Mouse (Mus musculus) liver, adult 2 months (tissue): Measurements from ENCODE around the gene Plekhg5. TPM values are rescaled to one million over a fixed set of nuclear protein-coding genes. Genes with fewer than 3 reads are reported as not detected.

Experiments used
- DNase-seq: peaks from one replicate; pipeline ENCODE4 v3.0.0-alpha.2; 2011; ENCODE audit warnings: low read depth, low spot score; ENCODE audit errors: extremely low read depth
- H3K27ac ChIP-seq: fragments of 200-500 bp; replicated peaks from 2 replicates; pipeline ENCODE4 v1.5.1; 2012; ENCODE audit warnings: low read depth, mild to moderate bottlenecking, control low read depth, inconsistent platforms, low read length; ENCODE audit not compliant: insufficient read depth
- H3K27me3 ChIP-seq: fragments of 200-500 bp; 2 replicates; pipeline ENCODE4 v1.6.1; 2012; ENCODE audit warnings: mild to moderate bottlenecking, moderate library complexity, low read length, inconsistent platforms; ENCODE audit not compliant: control insufficient read depth, insufficient read depth
- H3K36me3 ChIP-seq: fragments of 200-500 bp; 2 replicates; pipeline ENCODE4 v1.6.1; 2012; ENCODE audit warnings: low read length, inconsistent platforms; ENCODE audit not compliant: control insufficient read depth, insufficient read depth
- H3K4me1 ChIP-seq: fragments of 200-500 bp; 2 replicates; pipeline ENCODE4 v1.6.1; 2011; ENCODE audit warnings: low read length; ENCODE audit not compliant: control insufficient read depth, insufficient read depth
- H3K4me3 ChIP-seq: fragments of 200-500 bp; 2 replicates; pipeline ENCODE4 v1.5.1; 2011; ENCODE audit warnings: low read depth, mild to moderate bottlenecking, control low read depth, low read length, moderate library complexity; ENCODE audit not compliant: insufficient read depth
- H3K79me2 ChIP-seq: fragments of 200-500 bp; 2 replicates; pipeline ENCODE4 v1.6.1; 2012; ENCODE audit warnings: inconsistent platforms, mild to moderate bottlenecking, low read length, moderate library complexity; ENCODE audit not compliant: control insufficient read depth, insufficient read depth
- H3K9ac ChIP-seq: fragments of 200-500 bp; 2 replicates; pipeline ENCODE4 v1.6.1; 2012; ENCODE audit warnings: low read depth, mild to moderate bottlenecking, control low read depth, inconsistent platforms, low read length
- CTCF ChIP-seq: fragments of 200-500 bp; IDR thresholded peaks from 2 replicates; pipeline ENCODE4 v1.5.1; 2011; ENCODE audit warnings: low read depth, low read length, control low read depth
- POLR2A ChIP-seq: fragments of 200-500 bp; IDR thresholded peaks from 2 replicates; pipeline ENCODE4 v1.6.1; 2011; ENCODE audit warnings: low read length, control low read depth; ENCODE audit not compliant: insufficient read depth; ENCODE audit errors: extremely low read depth
- WGBS: fragments of 180-500 bp; shearing (Covaris S2); methylation state at CpG from one replicate; pipeline ENCODE4 v1.1.7; 2018; 5-methylcytosine and 5-hydroxymethylcytosine counted together
- polyA plus RNA-seq: library from polyadenylated mRNA; depleted of rRNA; stranded (reverse); fragments of >200 nt; gene quantifications from 2 replicates; pipeline ENCODE4 v1.2.3, GENCODE M21; 2012; rRNA removed
- total RNA-seq: library from RNA; depleted of rRNA; stranded (reverse); fragments of >200 nt; gene quantifications from 2 replicates; pipeline ENCODE4 v1.2.3, GENCODE M21; 2014; rRNA removed

Gene Plekhg5
- total RNA-seq: 2.4 and 3.2 TPM in 2 replicates
- 3.2 and 6.6 TPM in 2 replicates for polyA plus RNA-seq

DNA sequence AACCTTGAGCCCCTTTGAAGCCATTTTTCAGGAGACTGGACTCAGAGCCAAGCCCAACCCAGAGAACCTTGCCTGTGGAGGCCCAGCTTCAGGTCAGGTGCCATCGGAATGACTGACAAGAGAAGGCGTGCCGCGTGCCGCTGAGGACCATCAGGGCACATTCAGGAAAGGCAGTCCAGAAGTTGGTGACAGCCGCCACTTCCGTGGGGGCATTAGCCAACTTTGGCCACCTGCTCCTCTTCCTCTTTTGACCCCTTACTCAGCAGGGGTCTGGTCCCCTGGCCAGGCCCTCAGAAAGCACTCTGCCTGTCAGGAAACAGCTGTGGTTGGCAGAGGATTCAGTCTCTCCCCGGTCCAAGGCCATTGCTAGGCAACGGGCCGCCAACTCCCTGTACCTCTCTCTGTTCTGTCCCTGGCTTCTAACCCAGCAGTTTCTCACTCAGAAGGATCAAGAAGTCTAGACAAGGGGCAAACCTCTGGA, at the start of gene Plekhg5:
Gene Plekhg5 (plus strand): TSS at position 378 of the 481 bp plus-strand sequence.
- WGBS: 52% methylated on average over 10 of the region's 10 CpGs
- Histone ChIP-seq H3K79me2 (no peaks in the 10 kb centered on the region), H3K27me3 (no peaks in the 10 kb centered on the region), H3K4me1 (no peaks in the 10 kb centered on the region), H3K27ac (no peak within 1 kb of the TSS), H3K4me3 (no peak within 1 kb of the TSS), H3K36me3 (no peaks in the 10 kb centered on the region), H3K9ac (no peak within 1 kb of the TSS)
- no peak for DNase-seq
- TF ChIP-seq POLR2A: no peak

- Histone ChIP-seq H3K4me3 (no peak overlapping the region), H3K36me3 (no peaks in the 10 kb centered on the region), H3K9ac (no peak overlapping the region), H3K79me2 (peaks cover 19% of the 10 kb centered on the region), H3K27ac (no peak overlapping the region), H3K4me1 (peaks cover 15% of the 10 kb centered on the region; the same call in 1 of the 2 replicates), H3K27me3 (no peaks in the 10 kb centered on the region)
- no peak for DNase-seq
- TF ChIP-seq POLR2A (no peak), CTCF (no peak)
- WGBS: 82% methylated on average over 8 of the region's 8 CpGs
These were observed 49.8 kb upstream of the Plekhg5 start for GRCm38 (mm10) chr4:152022506-152022905.

GRCm38 (mm10) chr4:152024525-152024924, 47.8 kb upstream of the Plekhg5 start:
- Histone ChIP-seq H3K27ac (no peak overlapping the region), H3K4me1 (peaks cover 21% of the 10 kb centered on the region), H3K36me3 (no peaks in the 10 kb centered on the region), H3K79me2 (peaks cover 19% of the 10 kb centered on the region), H3K27me3 (no peaks in the 10 kb centered on the region), H3K9ac (no peak overlapping the region), H3K4me3 (no peak overlapping the region)
- DNase-seq: no peak
- TF ChIP-seq CTCF (no peak), POLR2A (no peak)
- 87% methylated on average over 11 of the region's 11 CpGs for whole genome bisulfite sequencing

DNA sequence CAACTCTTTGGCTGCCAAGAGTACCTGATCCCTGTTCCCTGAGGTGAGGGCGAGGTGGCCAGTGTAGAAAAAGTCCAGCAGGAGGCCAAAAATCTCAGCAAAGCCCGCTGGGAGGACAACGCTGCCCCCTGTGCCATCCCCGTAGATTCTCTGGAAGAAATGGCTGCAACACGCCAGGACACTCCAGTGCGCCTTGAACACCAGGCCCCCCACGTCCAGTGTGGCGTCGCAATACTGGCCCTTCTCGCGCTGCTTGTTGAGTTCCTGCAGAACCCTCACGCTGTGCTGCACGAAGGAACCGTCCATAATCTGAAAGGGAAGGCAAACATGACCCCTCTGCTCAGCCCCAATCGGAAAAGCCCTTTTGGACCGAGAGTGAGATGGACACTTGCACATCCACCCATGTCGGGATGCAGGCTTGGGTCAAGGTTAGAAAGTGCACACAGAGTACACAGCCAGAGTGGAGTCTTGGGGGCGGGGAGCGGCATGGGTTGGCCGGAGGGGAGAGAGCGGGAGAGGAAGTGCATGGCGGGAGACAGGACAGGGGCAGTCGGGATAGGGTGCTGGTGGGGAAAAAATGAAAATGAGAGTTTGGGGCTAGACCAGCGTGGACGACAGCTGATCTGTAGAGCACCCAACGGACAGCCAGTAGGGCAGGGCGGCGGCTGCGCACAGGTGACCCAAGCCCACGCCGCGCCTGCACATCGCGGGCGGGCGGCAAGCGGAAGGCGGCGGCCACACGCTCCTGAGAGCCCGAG, 45.4 kb upstream of the Plekhg5 start:
- DNase-seq: peak; percentile 91
- H3K27ac ChIP-seq: peak overlapping the region; percentile 72
- H3K9ac ChIP-seq: peak overlapping the region; percentile 85
- 0 out of 2 replicates have a peak, but pooled peaks have one; percentile 10 for TF ChIP-seq CTCF
- TF ChIP-seq POLR2A: no peak
- WGBS: 2% methylated on average over 38 of the region's 41 CpGs
- H3K27me3 ChIP-seq: no peaks in the 10 kb centered on the region
- peaks cover 19% of the 10 kb centered on the region for H3K79me2 ChIP-seq
- no peaks in the 10 kb centered on the region for H3K36me3 ChIP-seq
- H3K4me3 ChIP-seq: peak overlapping the region; percentile 71
- H3K4me1 ChIP-seq: peaks cover 21% of the 10 kb centered on the region

- peak; percentile 85 for DNase-seq
- Histone ChIP-seq H3K9ac (peak within 1 kb of the TSS; percentile 85), H3K4me1 (peaks cover 21% of the 10 kb centered on the region), H3K79me2 (peaks cover 19% of the 10 kb centered on the region), H3K27me3 (no peaks in the 10 kb centered on the region), H3K4me3 (peak within 1 kb of the TSS; percentile 71), H3K27ac (peak within 1 kb of the TSS; percentile 72), H3K36me3 (no peaks in the 10 kb centered on the region)
- under 1% methylated on average over 35 of the region's 35 CpGs for WGBS
- TF ChIP-seq POLR2A: peak; percentile 67
- TF ChIP-seq CTCF: no peak
These were observed 44.8 kb upstream of the Plekhg5 start, which contains the start of gene Zbtb48 for GRCm38 (mm10) chr4:152027524-152027923. TSS of gene Zbtb48 (minus strand) at chr4:152027671.

GRCm38 (mm10) chr4:152028456-152028855, 43.8 kb upstream of the Plekhg5 start:
- H3K36me3 ChIP-seq: no peaks in the 10 kb centered on the region
- no peak overlapping the region for H3K4me3 ChIP-seq
- H3K27ac ChIP-seq: no peak overlapping the region
- 77% methylated on average over 15 of the region's 15 CpGs for whole genome bisulfite sequencing
- H3K79me2 ChIP-seq: peaks cover 19% of the 10 kb centered on the region
- H3K27me3 ChIP-seq: no peaks in the 10 kb centered on the region
- H3K9ac ChIP-seq: no peak overlapping the region
- no peak for TF ChIP-seq CTCF
- TF ChIP-seq POLR2A: no peak
- DNase-seq: no peak
- H3K4me1 ChIP-seq: peaks cover 21% of the 10 kb centered on the region
